Mouse (Mus musculus) gonadal fat pad, adult 2 months (tissue): ENCODE measurements at regions not wholly inside any gene's neighbourhood (a gene's known extent, or its start where the extent isn't known, plus 50 kb on each side); places are given as distances from the start of the nearest gene placed in this dataset.

Experiments
- DNase-seq: peaks from one replicate; pipeline ENCODE4 v3.0.0-alpha.2; 2012; ENCODE audit warnings: low read depth

DNA sequence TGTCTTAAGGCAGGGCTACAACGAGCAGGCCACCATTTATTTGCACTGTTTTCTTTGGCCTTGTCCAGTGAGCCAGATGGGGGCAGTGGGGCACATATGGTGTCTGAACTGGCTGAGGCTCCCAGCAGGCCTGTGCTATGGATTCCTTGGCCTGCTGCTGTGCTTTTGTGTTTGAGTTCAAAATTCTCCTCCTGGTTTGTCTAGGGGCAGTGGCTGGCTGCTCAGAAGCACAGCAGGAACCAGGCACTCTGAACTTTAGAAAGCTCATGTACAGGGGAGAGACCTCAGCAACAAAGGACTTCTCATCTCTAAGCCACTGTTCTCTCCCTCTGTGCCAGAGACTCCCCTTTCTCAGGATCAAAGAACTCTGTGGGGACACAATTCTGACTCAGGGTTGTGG is 370.9 kb downstream of the Bckdhb start:
- no peak for DNase-seq

DNA sequence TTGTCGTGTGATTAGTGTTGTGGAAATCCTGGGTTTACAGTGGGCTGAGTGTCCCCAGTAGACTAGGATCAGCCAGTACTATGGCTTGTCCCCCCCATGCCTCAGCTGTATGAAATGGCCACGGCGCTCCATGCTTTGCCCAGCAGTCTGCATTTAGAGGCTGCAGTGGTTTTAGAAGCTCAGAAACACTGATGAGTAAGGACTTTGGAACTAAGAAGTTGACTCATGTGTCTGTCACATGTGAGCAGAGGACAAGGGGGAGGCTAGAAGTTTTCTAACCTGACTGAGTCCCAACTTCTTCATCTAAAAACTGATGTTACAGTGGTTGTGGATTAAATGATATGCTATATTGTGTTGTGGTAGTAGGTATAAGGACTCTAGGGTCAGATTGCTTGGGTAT is 371.5 kb downstream of the Bckdhb start:
- no peak for DNase-seq

DNA sequence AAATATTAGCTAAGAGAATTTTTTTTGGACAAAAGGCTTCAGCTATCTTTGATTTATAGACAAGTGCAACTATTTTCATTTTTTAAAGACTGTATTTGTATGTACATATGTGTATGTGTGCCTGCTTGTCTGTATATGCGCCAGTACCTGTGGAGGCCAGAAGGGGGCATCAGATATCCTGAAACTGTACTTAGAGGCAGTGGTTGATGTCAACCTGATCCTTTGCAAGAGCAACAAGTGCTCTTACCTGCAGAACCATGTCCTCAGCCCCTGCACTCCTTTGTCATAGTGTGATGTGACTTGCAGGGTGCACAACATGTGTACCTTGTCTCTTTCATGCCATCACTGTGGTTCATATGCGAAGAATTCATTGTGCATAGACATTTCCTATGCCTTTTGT is 379.5 kb downstream of the Bckdhb start:
- no peak for DNase-seq

DNA sequence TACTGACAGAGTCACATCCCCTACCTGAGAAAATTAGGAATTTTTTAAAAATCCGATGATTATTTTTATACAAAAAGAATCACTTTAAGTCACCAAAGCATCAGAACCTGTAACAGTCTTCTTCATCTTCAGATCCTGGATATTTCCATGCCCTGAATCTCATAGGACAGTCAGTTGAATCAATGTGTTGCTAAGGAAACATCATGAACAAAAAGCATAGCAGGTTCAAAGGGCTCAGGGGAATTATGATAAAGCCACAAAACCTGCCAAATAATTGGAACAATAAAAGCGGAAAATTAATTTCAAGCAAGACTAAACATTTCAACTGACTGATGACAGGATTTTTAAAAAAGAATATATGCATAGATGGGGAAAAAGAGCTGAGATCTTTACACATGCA is 393.9 kb downstream of the Bckdhb start:
- no peak for DNase-seq

DNA sequence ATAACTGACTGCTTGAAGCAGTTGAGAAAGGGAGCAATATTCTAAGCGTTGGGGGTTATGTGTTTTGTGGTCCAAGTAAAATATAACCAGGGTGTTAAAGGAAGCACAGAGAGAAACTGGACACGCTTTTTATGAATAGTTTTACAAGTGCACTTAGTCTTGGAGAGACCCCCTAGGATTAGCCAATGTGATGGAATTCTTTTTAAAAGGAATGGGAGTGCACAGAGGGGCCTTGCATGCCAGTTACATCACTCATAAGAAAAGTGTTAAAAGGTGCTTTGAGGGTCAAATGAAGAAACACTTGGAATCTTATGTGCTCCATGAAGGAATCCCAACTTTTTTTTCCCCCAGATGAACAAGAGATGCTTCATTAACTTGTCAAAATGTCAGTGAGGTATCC is 394.4 kb downstream of the Bckdhb start:
- no peak for DNase-seq

DNA sequence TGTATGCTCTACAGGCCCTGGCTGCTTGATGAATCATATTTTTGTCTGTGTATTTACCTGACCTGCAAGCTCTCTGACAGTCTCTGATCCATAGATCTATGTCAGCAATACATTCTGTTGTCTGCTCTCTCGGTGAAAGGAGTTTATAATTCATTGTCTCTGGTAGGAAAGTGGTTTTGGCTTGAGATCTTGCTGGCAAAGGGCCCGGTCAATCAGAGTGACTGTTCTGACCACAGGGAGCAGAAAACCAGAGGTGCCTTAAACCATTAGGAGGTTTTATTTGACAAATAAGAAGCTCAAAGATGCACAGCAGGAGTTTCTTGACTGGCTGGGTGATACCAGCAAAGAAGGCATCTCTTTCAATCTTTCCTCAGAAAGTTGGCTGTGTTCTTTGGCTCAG is 398.2 kb downstream of the Bckdhb start:
- DNase-seq, result no peak

DNA sequence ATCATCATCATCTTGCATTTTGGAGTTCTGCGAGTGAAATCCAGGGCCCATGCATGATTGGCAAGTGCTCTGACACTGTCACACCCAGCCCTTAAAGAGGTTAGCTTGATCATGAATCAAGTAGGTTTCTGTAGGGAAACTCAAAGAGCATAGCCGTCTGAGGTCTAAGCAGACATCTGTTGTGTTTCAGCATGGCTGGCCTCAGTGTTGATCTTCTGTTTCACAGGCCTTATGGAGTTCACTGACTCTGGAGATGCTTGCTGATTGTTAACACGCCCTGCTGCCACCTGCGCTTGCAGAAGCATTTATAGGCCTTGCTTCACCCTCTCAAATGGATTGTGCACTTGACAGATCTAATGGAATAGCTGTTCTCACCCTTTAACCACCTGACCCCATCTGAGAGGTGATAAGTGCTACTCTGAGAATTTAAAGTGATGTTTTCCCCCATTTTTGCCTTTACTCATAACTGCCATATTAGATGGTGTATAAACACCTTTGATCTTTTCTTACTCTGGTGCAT is 406.2 kb downstream of the Bckdhb start:
- DNase-seq, result no peak

GRCm38 (mm10) chr9:84343435-84344095 is 418.6 kb downstream of the Bckdhb start:
- DNase-seq, result no peak

- no peak for DNase-seq
Observed at GRCm38 (mm10) chr9:84350223-84350622, 425.3 kb downstream of the Bckdhb start.

GRCm38 (mm10) chr9:84354409-84354808 is 429.5 kb downstream of the Bckdhb start:
- DNase-seq, result no peak

DNA sequence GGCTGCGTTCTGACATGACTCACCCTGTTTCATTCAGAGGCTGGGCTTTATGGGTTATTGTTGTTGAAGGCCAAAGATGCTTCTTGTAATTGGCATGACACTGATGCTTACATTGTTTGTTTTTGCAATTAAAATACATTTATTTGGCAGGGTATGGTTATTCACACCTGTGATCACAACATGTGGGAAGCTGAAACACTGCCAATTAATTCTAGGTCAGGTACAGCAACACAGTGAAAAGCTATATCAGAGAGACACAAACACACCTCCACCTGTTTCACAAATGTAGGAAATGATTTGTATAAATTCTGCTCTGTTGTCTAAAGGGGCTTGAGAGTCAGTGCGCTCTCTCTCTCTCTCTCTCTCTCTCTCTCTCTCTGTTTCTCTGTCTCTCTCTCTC is 431.2 kb downstream of the Bckdhb start:
- no peak for DNase-seq

- DNase-seq, result no peak
Observed at GRCm38 (mm10) chr9:84359879-84360278, 434.9 kb downstream of the Bckdhb start.

DNA sequence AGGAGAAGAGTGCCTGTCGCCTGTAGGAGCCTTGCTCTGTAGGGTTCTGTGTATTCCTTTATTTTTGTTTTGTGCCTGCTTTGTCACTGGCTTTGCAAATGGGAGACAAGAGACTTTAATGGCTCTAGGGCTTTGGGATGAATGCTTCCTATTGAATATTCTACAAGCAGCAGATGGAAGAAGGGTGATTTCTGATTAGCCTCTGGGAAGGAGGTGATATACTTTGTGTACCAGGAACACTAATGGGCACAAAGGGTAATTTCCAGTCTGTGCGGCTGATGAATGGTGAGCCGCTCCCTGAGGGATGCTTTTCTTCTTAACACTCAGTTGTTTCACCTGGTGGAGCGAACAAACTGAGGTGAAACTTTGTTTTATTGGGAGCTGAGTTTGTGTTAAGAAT is 435.5 kb downstream of the Bckdhb start:
- no peak for DNase-seq

- DNase-seq, result no peak
Observed at GRCm38 (mm10) chr9:84363478-84363877, 438.5 kb downstream of the Bckdhb start.

DNA sequence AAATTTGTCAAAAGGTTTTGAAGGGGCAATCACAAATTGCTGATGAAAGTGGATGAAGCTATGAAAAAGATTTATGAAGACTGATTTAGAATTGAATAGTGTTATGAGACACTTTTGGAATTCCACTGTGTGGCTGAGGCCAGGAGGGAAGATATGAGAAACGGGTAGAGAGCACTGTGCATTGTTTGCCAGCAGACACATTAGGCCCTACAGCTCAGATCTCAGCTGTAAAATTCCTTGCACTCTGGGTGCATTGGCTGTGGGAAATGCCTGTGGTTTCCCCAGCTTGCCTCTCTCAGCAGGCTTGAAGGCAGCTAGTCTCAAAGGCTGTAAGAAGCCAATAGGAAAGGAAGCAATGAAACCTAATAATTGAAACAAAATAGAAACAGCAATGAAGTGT is 444.3 kb downstream of the Bckdhb start:
- no peak for DNase-seq

DNA sequence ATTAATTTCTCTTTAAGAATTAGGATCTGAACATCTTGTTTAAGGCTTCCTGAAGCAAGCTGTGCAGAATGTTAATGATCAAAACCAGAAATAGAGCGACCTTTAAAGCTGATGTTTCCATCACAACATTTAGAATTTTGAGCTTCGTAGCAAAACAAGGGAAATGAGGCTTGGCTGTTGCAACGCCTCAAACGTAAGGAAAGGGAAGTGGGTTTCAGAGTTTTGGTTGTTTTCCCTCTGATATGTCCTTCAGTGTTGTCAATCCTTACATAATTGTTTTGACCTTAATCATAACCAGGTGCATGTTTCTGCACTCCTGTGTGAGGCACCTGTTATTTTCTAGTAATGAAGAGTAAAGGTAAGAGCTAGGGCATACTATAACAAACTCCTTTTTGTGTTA is 445.3 kb downstream of the Bckdhb start:
- no peak for DNase-seq

- no peak for DNase-seq
Observed at GRCm38 (mm10) chr9:84375746-84376145, 450.8 kb downstream of the Bckdhb start.

DNA sequence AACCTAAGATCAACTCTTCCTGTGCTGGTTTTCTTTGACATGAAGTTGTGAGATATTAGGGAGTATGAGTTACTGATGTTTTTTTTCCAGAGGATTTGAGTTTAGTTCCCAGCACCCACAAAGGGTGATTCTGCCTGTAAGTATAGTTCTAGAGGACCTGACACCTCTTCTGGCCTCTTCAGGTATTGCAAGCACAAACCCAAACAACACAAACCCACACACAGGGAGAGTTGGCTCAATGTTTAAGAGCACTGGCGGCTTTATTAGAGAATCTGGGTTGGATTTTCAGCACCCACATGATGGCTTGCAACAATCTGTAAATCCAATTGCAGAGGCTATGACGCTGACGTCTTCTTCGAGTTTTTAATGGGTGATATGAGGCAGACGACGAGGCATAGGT is 451.7 kb downstream of the Bckdhb start:
- DNase-seq, result no peak

DNA sequence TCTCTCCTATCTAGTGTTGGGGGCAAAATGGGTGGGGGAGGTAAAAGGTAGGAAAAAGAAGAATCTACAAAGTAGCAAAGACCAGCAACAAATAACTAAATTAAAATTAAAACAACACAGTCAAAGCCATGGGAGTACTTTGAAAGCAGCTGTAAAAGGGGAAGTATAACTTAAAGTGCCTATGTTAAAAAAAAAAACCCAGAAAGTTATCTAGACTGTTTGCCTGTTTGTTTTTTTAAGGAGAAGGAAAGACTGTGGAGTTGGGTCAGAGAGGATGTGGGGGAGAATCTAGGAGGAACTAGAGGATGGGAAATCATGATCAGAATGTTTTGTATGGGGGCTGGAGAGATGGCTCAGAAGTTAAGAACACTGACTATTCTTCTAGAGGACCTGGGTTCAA is 457.0 kb downstream of the Bckdhb start:
- DNase-seq, result no peak

DNA sequence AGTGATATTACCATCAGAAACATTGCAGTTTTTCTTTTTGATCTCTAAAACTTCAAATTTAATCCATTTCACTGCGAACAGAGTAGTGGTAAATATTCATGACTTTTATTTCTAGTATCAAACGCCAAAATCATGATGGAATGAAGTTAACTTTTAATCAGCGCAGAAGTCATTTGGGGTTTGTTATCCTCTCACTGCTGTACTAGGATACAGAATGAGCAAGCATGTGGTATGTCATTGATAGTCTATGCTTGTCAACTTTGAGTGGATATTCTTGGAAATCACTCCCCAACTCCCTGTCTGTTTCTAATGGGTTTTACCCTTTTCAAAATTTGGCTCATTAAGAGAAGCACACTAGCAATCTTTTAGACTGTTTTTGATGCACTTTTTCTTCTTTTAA is 464.9 kb downstream of the Bckdhb start:
- no peak for DNase-seq

DNA sequence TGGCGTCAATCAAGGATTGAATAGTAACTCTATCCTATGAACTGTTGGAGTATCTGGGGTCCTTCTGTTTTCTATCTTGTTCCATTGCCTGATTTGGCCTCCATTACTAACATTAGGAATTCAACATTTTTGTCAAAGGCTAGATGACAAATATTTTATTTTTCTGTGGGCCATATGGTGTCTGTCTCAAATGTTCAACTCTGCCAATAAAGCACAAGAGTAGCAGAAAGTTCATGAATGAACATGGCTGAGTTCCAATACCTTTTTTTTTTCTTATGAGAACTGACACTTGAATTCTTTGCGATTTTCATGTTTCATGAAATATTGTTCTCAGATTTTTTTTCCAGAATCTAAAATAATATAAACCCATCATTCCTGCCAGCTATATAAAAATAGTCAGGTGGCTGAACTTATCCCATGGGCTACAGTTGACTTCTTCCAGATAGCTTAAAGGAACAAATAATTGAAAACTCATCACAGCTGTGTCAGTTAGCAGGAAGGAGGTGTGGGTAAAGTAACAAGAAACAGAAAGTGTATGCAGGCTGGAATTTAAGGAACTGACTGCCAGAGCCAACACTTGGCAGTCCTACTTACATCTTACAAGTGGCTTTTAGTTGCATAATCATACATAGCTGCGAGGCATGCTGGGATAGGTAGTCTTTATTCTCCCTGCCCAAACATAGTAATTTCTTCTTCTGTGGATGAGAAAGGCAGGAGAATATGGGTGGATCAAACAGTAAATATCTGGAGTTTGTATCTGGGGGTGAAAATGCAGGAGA is 469.8 kb downstream of the Bckdhb start:
- DNase-seq, result no peak

DNA sequence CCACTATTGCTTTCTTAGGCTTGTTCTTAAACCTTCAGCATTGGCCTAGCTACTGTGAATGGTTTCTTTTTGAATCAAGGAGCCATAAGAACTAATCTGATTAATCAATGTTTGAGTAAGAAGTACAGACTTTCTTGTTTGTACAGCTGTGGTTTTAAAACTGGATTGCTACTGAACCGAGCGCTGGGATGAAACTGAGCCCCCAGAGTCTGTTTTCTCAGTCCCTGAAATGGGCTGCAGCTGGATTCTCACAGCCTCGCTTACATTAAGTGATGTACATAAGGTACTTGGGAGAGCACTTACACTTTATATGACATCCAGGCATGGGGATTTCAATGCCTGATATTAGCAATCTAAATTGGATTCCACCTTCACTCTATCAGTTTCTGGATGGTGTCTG is 474.5 kb downstream of the Bckdhb start:
- DNase-seq, result no peak
